Mouse (Mus musculus) embryonic fibroblast, embryonic 13.5 days (primary cell): ENCODE results near the gene Usf3.

Source experiments
- CTCF ChIP-seq: IDR thresholded peaks from 2 replicates; pipeline ENCODE4 v1.5.1; 2011; ENCODE audit warnings: mild to moderate bottlenecking, control low read depth, low read length, moderate library complexity, borderline replicate concordance; ENCODE audit not compliant: insufficient read depth
- POLR2A ChIP-seq: IDR thresholded peaks from 2 replicates; pipeline ENCODE4 v1.6.1; 2011; ENCODE audit warnings: low read depth, mild to moderate bottlenecking, control low read depth, low read length, moderate library complexity

DNA sequence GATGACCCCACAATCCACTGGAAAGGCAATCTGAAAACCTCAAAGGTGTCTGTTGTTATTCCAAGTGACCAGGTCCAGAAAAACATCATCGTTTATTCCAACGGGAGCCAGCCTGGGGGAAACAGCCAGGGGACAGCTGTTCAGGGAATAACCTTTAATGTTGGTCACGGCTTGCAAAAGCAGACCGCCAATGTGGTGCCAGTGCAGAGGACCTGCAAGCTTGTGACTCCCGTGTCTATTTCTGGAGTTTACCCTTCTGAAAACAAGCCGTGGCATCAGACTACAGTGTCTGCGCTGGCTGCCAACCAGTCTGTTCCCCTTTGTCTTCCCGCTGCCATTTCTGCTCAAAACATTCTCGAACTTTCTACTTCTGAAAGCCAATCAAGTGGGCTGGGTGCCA is 42.5 kb downstream of the Usf3 start:
- TF ChIP-seq POLR2A: no peak
- no peak for TF ChIP-seq CTCF
